Mouse (Mus musculus) stomach, embryonic 15.5 days (tissue): Measurements from ENCODE around the gene Arpc2. TPM values are rescaled to one million over a fixed set of nuclear protein-coding genes. Genes with fewer than 3 reads are reported as not detected.

ENCODE experiments used
- ATAC-seq: fragments of 200-750 bp; cut with Nextera tagmentation; 2 replicates; pipeline ENCODE4 v1.8.0; 2017; ENCODE audit warnings: low read depth, moderate number of reproducible peaks, moderate TSS enrichment; ENCODE audit not compliant: insufficient read depth, low FRiP score
- H3K27ac ChIP-seq: fragments of 300-500 bp; sonication (generic); 2 replicates; pipeline ENCODE4 v1.5.1; 2015; ENCODE audit warnings: mild to moderate bottlenecking, inconsistent platforms
- H3K27me3 ChIP-seq: fragments of 300-500 bp; sonication (generic); replicated peaks from 2 replicates; pipeline ENCODE4 v1.6.1; 2015; ENCODE audit warnings: inconsistent platforms
- H3K36me3 ChIP-seq: fragments of 300-500 bp; sonication (generic); 2 replicates; pipeline ENCODE4 v1.6.1; 2015; ENCODE audit warnings: inconsistent platforms
- H3K4me1 ChIP-seq: fragments of 300-500 bp; sonication (generic); 2 replicates; pipeline ENCODE4 v1.6.1; 2015; ENCODE audit warnings: inconsistent platforms
- H3K4me2 ChIP-seq: fragments of 300-500 bp; sonication (generic); 2 replicates; pipeline ENCODE4 v1.6.1; 2015; ENCODE audit warnings: mild to moderate bottlenecking, inconsistent platforms
- H3K4me3 ChIP-seq: fragments of 300-500 bp; sonication (generic); replicated peaks from 2 replicates; pipeline ENCODE4 v1.5.1; 2015; ENCODE audit warnings: inconsistent platforms
- H3K9ac ChIP-seq: fragments of 300-500 bp; sonication (generic); 2 replicates; pipeline ENCODE4 v1.6.1; 2015; ENCODE audit warnings: inconsistent platforms
- H3K9me3 ChIP-seq: fragments of 300-500 bp; sonication (generic); 2 replicates; pipeline ENCODE4 v1.6.1; 2016; ENCODE audit warnings: inconsistent platforms
- WGBS: fragments of 180-500 bp; shearing (Covaris S2); methylation state at CpG from one replicate; pipeline ENCODE4 v1.1.7; 2015; 5-methylcytosine and 5-hydroxymethylcytosine counted together
- microRNA counts: library from miRNA; unstranded; fragments of <30 nt; microRNA quantifications from one replicate; lab custom pipeline; 2016
- microRNA-seq: library from miRNA; unstranded; fragments of <30 nt; microRNA quantifications from one replicate; pipeline ENCODE4, GENCODE M21; 2016
- polyA plus RNA-seq: library from polyadenylated mRNA; unstranded; fragments of >200 nt; fragmentation: Nextera tagmentation; extraction: Ambion mirVana; gene quantifications from 2 replicates; pipeline ENCODE4 v1.2.1, GENCODE M21; 2015

Arpc2 gene
- polyA plus RNA-seq, 1 experiment from 2014 or later: 493 TPM

GRCm38 (mm10) chr1:74305522-74305921 is 69.6 kb downstream of the Arpc2 start, which contains the start of gene Tmbim1:
Gene Tmbim1 (minus strand): TSS chr1:74305622.
- no peak for ATAC-seq
- no peaks in the 10 kb centered on the region for H3K9me3 ChIP-seq
- no peaks in the 10 kb centered on the region for H3K27me3 ChIP-seq
- H3K9ac ChIP-seq: peak within 1 kb of the TSS; percentile 80; the same call in 1 of the 2 replicates
- H3K4me3 ChIP-seq: peak within 1 kb of the TSS; percentile 75
- no peaks in the 10 kb centered on the region for H3K36me3 ChIP-seq
- peak within 1 kb of the TSS; percentile 96 for H3K27ac ChIP-seq
- H3K4me2 ChIP-seq: peak within 1 kb of the TSS; percentile 69
- WGBS: 87% methylated on average over 2 of the region's 2 CpGs
- H3K4me1 ChIP-seq: peaks cover 17% of the 10 kb centered on the region

- ATAC-seq: peak; percentile 71
- Histone ChIP-seq H3K27ac (peak overlapping the region; percentile 51; the same call in 1 of the 2 replicates), H3K36me3 (no peaks in the 10 kb centered on the region), H3K9me3 (no peaks in the 10 kb centered on the region), H3K4me1 (peaks cover 13% of the 10 kb centered on the region), H3K4me2 (no peak overlapping the region), H3K27me3 (no peaks in the 10 kb centered on the region), H3K9ac (no peak overlapping the region), H3K4me3 (no peak overlapping the region)
- WGBS: 74% methylated on average over 1 of the region's 1 CpGs
Observed at GRCm38 (mm10) chr1:74307146-74307545, 71.3 kb downstream of the Arpc2 start.

- H3K9ac ChIP-seq: no peak overlapping the region
- H3K27ac ChIP-seq: peak overlapping the region; percentile 23; the same call in 1 of the 2 replicates
- WGBS: 68% methylated on average over 10 of the region's 10 CpGs
- H3K4me2 ChIP-seq: no peak overlapping the region
- no peaks in the 10 kb centered on the region for H3K36me3 ChIP-seq
- H3K4me3 ChIP-seq: no peak overlapping the region
- no peaks in the 10 kb centered on the region for H3K9me3 ChIP-seq
- ATAC-seq: no peak
- H3K27me3 ChIP-seq: no peaks in the 10 kb centered on the region
- peaks cover 4% of the 10 kb centered on the region for H3K4me1 ChIP-seq
Observed at GRCm38 (mm10) chr1:74308001-74308964, 72.4 kb downstream of the Arpc2 start.

- H3K4me3 ChIP-seq: no peak overlapping the region
- peak overlapping the region; percentile 55; the same call in 1 of the 2 replicates for H3K27ac ChIP-seq
- H3K4me2 ChIP-seq: no peak overlapping the region
- H3K27me3 ChIP-seq: no peaks in the 10 kb centered on the region
- H3K36me3 ChIP-seq: no peaks in the 10 kb centered on the region
- no peak for ATAC-seq
- peaks cover 4% of the 10 kb centered on the region for H3K4me1 ChIP-seq
- no peak overlapping the region for H3K9ac ChIP-seq
- H3K9me3 ChIP-seq: no peaks in the 10 kb centered on the region
- WGBS: 21% methylated on average over 3 of the region's 3 CpGs
Observed at GRCm38 (mm10) chr1:74309767-74310166, 73.9 kb downstream of the Arpc2 start.

GRCm38 (mm10) chr1:74313049-74313692 is 77.3 kb downstream of the Arpc2 start:
- peaks cover 4% of the 10 kb centered on the region for H3K4me1 ChIP-seq
- H3K4me2 ChIP-seq: no peak overlapping the region
- no peak overlapping the region for H3K4me3 ChIP-seq
- no peaks in the 10 kb centered on the region for H3K27me3 ChIP-seq
- ATAC-seq: 0 out of 2 replicates have a peak, but pooled peaks have one; percentile 23
- no peak overlapping the region for H3K27ac ChIP-seq
- 2% methylated on average over 3 of the region's 3 CpGs for WGBS
- H3K36me3 ChIP-seq: no peaks in the 10 kb centered on the region
- no peak overlapping the region for H3K9ac ChIP-seq
- H3K9me3 ChIP-seq: no peaks in the 10 kb centered on the region

GRCm38 (mm10) chr1:74314796-74315195 is 78.9 kb downstream of the Arpc2 start:
- H3K9ac ChIP-seq: no peak overlapping the region
- H3K27me3 ChIP-seq: no peaks in the 10 kb centered on the region
- no peak for ATAC-seq
- no peaks in the 10 kb centered on the region for H3K36me3 ChIP-seq
- no peaks in the 10 kb centered on the region for H3K9me3 ChIP-seq
- no peak overlapping the region for H3K4me3 ChIP-seq
- H3K4me1 ChIP-seq: peaks cover 3% of the 10 kb centered on the region
- no peak overlapping the region for H3K4me2 ChIP-seq
- 75% methylated on average over 3 of the region's 3 CpGs for WGBS
- no peak overlapping the region for H3K27ac ChIP-seq

- no peak overlapping the region for H3K4me2 ChIP-seq
- no peaks in the 10 kb centered on the region for H3K9me3 ChIP-seq
- no peaks in the 10 kb centered on the region for H3K27me3 ChIP-seq
- no peak for ATAC-seq
- 79% methylated on average over 4 of the region's 4 CpGs for WGBS
- H3K4me3 ChIP-seq: no peak overlapping the region
- no peaks in the 10 kb centered on the region for H3K4me1 ChIP-seq
- no peak overlapping the region for H3K9ac ChIP-seq
- no peak overlapping the region for H3K27ac ChIP-seq
- H3K36me3 ChIP-seq: no peaks in the 10 kb centered on the region
Observed at GRCm38 (mm10) chr1:74316114-74316827, 80.4 kb downstream of the Arpc2 start.

MicroRNAs within 50 kb of the gene (microRNA counts, 519-probe panel; counts per million panel counts)
- microRNA mmu-miR-1928 (lab: Ali Mortazavi, UCI): 2,224 counts per million, percentile 37 among the panel's probes with 10 or more counts

Small RNAs within 50 kb of the gene (microRNA-seq; reads per million reads assigned to microRNA genes)
- not detected for gene Mir1928

Other genes with a start within 250 kb of the Arpc2 start
- 34.5 and 40.3 TPM in 2 replicates for gene Tns1, start 111.6 kb upstream of the Arpc2 start, polyA plus RNA-seq
- gene Rufy4, start 110.5 kb upstream of the Arpc2 start, polyA plus RNA-seq: 0.23 and 0.43 TPM in 2 replicates
- 0.67 and 0.69 TPM in 2 replicates for gene Cxcr2, start 82.1 kb upstream of the Arpc2 start, polyA plus RNA-seq
- gene Cxcr1, start 41.5 kb upstream of the Arpc2 start, polyA plus RNA-seq: not detected in 2 replicates
- 1.1 and 1.3 TPM in 2 replicates for gene Gpbar1, start 42.5 kb downstream of the Arpc2 start, polyA plus RNA-seq
- gene Aamp, start 48.7 kb downstream of the Arpc2 start, polyA plus RNA-seq: 229 and 235 TPM in 2 replicates
- 117 and 124 TPM in 2 replicates for gene Pnkd, start 48.8 kb downstream of the Arpc2 start, polyA plus RNA-seq
- gene Tmbim1, start 69.5 kb downstream of the Arpc2 start, polyA plus RNA-seq: 68.3 and 73.4 TPM in 2 replicates
- gene Catip, start 126.0 kb downstream of the Arpc2 start, polyA plus RNA-seq: 0.53 and 0.55 TPM in 2 replicates
- 6.1 and 6.6 TPM in 2 replicates for gene Slc11a1, start 139.1 kb downstream of the Arpc2 start, polyA plus RNA-seq
- 82.9 and 86.2 TPM in 2 replicates for gene Ctdsp1, start 155.4 kb downstream of the Arpc2 start, polyA plus RNA-seq
- gene Vil1, start 173.3 kb downstream of the Arpc2 start, polyA plus RNA-seq: 32.2 and 41.1 TPM in 2 replicates